Mouse (Mus musculus): ENCODE measurements at regions not wholly inside any gene's neighbourhood (a gene's known extent, or its start where the extent isn't known, plus 50 kb on each side); places are given as distances from the start of the nearest gene placed in this dataset.

DNA sequence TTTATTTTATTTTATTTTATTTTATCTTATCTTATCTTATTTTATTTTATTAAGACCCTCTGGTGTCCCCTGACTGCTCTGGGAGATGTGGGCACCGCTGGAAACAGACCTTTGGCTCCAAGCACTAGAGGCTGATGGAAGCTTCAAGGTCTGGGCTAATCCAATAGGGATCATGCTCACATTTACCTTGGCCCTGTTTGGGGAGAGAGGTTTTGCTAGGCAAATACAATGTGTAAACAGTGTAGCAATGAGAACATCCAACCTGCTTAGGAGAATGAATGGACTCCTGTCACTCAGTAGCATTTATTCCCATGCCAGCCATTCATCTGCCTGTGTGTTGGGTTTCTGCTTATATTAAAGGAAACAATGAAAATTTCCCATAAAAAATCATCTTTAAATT, 313.8 kb downstream of the Prdm2 start:
- TF ChIP-seq CHD1 (IDR thresholded peaks at IDR 0.05; ENCODE audit: low read depth, low read length) = no peak
- no peak for TF ChIP-seq EP300 (IDR thresholded peaks at IDR 0.05; ENCODE audit: low read length)
- no peak for TF ChIP-seq CTCF (conservative IDR thresholded peaks at IDR 0.05 in 1 of 2, IDR thresholded peaks at IDR 0.05 in 1 of 2; ENCODE audit: low read depth in 2 of 2, low read length in 2 of 2)

All from CH12.LX (cell line).